Mouse (Mus musculus) ES-Bruce4 (cell line): Measurements from ENCODE around the gene Lrig1.

Experiments
- CTCF ChIP-seq: IDR thresholded peaks from one replicate; pipeline ENCODE4 v1.8.1; 2011; ENCODE audit warnings: low read depth, low read length
- EP300 ChIP-seq: IDR thresholded peaks from 2 replicates; pipeline ENCODE4 v1.6.1; 2011; ENCODE audit warnings: low read depth, low read length; ENCODE audit not compliant: insufficient read depth
- POLR2A ChIP-seq: IDR thresholded peaks from one replicate; pipeline ENCODE4 v1.8.1; 2011; ENCODE audit warnings: low read length; ENCODE audit not compliant: insufficient read depth

DNA sequence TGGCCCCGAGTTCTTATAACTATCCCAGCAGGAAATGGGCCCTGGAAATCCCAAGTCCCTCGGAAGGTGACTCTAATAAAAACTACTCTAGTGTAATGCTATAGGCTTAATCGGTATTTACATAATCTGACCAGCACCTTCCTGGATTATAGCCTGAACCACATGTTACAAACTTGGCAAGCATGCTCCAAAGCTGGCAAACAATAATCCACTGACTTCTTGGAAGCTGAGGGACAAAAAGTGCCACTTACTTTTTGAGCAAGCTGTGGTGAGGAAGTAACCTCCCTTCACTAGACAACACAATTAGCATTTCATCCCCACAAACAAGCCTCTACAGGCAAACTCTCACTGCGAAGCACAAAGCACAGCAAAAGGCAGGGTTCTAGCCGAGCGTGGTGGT, 30.6 kb downstream of the Lrig1 start:
- TF ChIP-seq EP300 (no peak), CTCF (no peak), POLR2A (no peak)
